Mouse (Mus musculus) E14TG2a.4 (cell line): Measurements from ENCODE around the gene Ran.

Experiments
- CTCF ChIP-seq: conservative IDR thresholded peaks from 2 replicates; pipeline ENCODE4 v1.5.1; 2014; ENCODE audit warnings: low read length
- POU5F1 ChIP-seq: IDR thresholded peaks from 2 replicates; pipeline ENCODE4 v1.6.1; 2014; ENCODE audit warnings: low read length, borderline replicate concordance

DNA sequence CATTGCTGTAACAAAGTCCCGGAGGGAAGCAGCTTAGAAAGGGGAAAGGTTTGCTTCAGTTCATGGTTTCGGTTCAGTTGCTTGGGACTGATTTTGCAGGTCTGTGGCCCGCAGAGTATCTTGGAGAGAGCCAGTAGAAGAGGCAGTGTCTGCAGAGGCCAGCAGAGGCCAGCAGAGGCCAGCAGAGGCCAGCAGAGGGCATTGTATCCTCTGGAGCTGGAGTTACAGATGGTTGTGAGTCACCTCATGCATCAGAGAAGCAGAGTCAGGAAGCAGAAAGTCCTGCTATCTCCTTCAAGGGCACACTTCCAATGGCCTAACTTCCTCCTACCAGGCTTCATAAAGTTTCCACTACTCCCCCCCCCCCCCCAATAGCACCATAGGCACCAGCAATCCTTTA, 39.2 kb downstream of the Ran start:
- TF ChIP-seq CTCF, result peak; percentile 23
- no peak for TF ChIP-seq POU5F1
